Mouse (Mus musculus) liver, embryonic 16.5 days (tissue): ENCODE results near the gene Cdkl3. TPM values are rescaled to one million over a fixed set of nuclear protein-coding genes. Genes with fewer than 3 reads are reported as not detected.

Experiments used
- ATAC-seq: fragments of 200-750 bp; cut with Nextera tagmentation; 2 replicates; pipeline ENCODE4 v1.8.0; 2017; ENCODE audit warnings: low read depth, mild to moderate bottlenecking, moderate number of reproducible peaks, moderate library complexity
- H3K27ac ChIP-seq: fragments of 300-500 bp; sonication (generic); 2 replicates; pipeline ENCODE4 v1.5.1; 2014; ENCODE audit warnings: mild to moderate bottlenecking, low read length
- H3K27me3 ChIP-seq: fragments of 300-500 bp; sonication (generic); 2 replicates; pipeline ENCODE4 v1.6.1; 2014; ENCODE audit warnings: low read depth, low read length, mixed read lengths; ENCODE audit not compliant: control insufficient read depth, insufficient read depth
- H3K36me3 ChIP-seq: fragments of 300-500 bp; sonication (generic); 2 replicates; pipeline ENCODE4 v1.6.1; 2014; ENCODE audit warnings: mild to moderate bottlenecking; ENCODE audit not compliant: control insufficient read depth, insufficient read depth
- H3K4me1 ChIP-seq: fragments of 300-500 bp; sonication (generic); 2 replicates; pipeline ENCODE4 v1.6.1; 2014; ENCODE audit warnings: low read depth, low read length, mixed read lengths; ENCODE audit not compliant: control insufficient read depth
- H3K4me2 ChIP-seq: fragments of 300-500 bp; sonication (generic); 2 replicates; pipeline ENCODE4 v1.6.1; 2014; ENCODE audit warnings: low read depth, low read length, mixed read lengths
- H3K4me3 ChIP-seq: fragments of 300-500 bp; sonication (generic); 2 replicates; pipeline ENCODE4 v1.5.1; 2014; ENCODE audit warnings: low read depth, mild to moderate bottlenecking, low read length
- H3K9ac ChIP-seq: fragments of 300-500 bp; sonication (generic); 2 replicates; pipeline ENCODE4 v1.6.1; 2014; ENCODE audit warnings: low read depth, low read length
- H3K9me3 ChIP-seq: fragments of 300-500 bp; sonication (generic); replicated peaks from 2 replicates; pipeline ENCODE4 v1.6.1; 2016; ENCODE audit warnings: low read length; ENCODE audit not compliant: control insufficient read depth
- WGBS: fragments of 180-500 bp; shearing (Covaris S2); extraction: QIAGEN DNeasy Blood & Tissue Kit; methylation state at CpG from one replicate; pipeline ENCODE4 v1.1.7; 2014; ENCODE audit not compliant: insufficient replicate concordance; 5-methylcytosine and 5-hydroxymethylcytosine counted together
- polyA plus RNA-seq: library from polyadenylated mRNA; unstranded; fragments of >200 nt; fragmentation: Nextera tagmentation; extraction: Ambion mirVana; gene quantifications from 2 replicates; pipeline ENCODE4 v1.2.1, GENCODE M21; 2015

Gene Cdkl3
- polyA plus RNA-seq, 1 experiment from 2014 or later: 0.84 TPM

- H3K27me3 ChIP-seq: no peaks in the 10 kb centered on the region
- ATAC-seq: no peak
- peak overlapping the region; percentile 93 for H3K27ac ChIP-seq
- no peaks in the 10 kb centered on the region for H3K9me3 ChIP-seq
- peak overlapping the region; percentile 91 for H3K4me2 ChIP-seq
- 74% methylated on average over 2 of the region's 2 CpGs for WGBS
- H3K36me3 ChIP-seq: no peaks in the 10 kb centered on the region
- H3K4me1 ChIP-seq: peaks cover 35% of the 10 kb centered on the region
- peak overlapping the region; percentile 87 for H3K4me3 ChIP-seq
- H3K9ac ChIP-seq: peak overlapping the region; percentile 74
Observed at GRCm38 (mm10) chr11:52097596-52097995, 93.6 kb downstream of the Cdkl3 start.

- under 1% methylated on average over 53 of the region's 53 CpGs for WGBS
- Histone ChIP-seq H3K9ac (peak within 1 kb of the TSS; percentile 98), H3K4me3 (peak within 1 kb of the TSS; percentile 87), H3K27me3 (no peaks in the 10 kb centered on the region), H3K4me2 (peak within 1 kb of the TSS; percentile 91), H3K4me1 (peaks cover 39% of the 10 kb centered on the region), H3K9me3 (no peaks in the 10 kb centered on the region), H3K27ac (peak within 1 kb of the TSS; percentile 100), H3K36me3 (no peaks in the 10 kb centered on the region)
- ATAC-seq: peak; percentile 96
Observed at GRCm38 (mm10) chr11:52098398-52098946, 94.5 kb downstream of the Cdkl3 start, which contains the start of gene Ppp2ca. TSS of gene Ppp2ca (plus strand) at chr11:52098681.

GRCm38 (mm10) chr11:52099031-52099761 is 95.2 kb downstream of the Cdkl3 start:
- peak overlapping the region; percentile 75 for H3K4me2 ChIP-seq
- peak; percentile 59 for ATAC-seq
- under 1% methylated on average over 62 of the region's 72 CpGs for WGBS
- H3K4me1 ChIP-seq: peaks cover 39% of the 10 kb centered on the region
- H3K4me3 ChIP-seq: peak overlapping the region; percentile 87
- H3K9me3 ChIP-seq: no peaks in the 10 kb centered on the region
- peak overlapping the region; percentile 98 for H3K9ac ChIP-seq
- no peaks in the 10 kb centered on the region for H3K36me3 ChIP-seq
- peak overlapping the region; percentile 100 for H3K27ac ChIP-seq
- no peaks in the 10 kb centered on the region for H3K27me3 ChIP-seq

DNA sequence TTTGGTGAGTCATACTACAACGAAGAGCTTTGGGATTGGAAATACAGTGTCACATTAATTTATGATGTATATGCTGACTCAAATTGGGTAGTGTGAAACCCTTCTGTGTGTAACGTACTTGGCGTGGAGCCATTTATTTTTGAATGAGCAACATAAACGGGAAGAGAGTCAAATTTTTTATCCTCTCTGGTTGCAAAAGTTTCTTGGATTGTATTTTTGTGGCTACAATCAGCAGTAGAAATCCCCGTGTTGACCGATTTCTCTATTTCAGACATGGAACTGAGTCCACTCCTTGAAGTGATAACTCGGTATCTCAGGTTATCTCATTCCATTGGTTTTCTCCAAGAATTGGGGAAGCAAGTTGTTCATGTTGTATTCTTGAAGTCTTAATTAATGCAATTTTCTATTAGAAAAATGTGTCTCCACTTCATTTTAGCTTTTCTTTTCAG is 95.8 kb downstream of the Cdkl3 start:
- Histone ChIP-seq H3K36me3 (no peaks in the 10 kb centered on the region), H3K27ac (peak overlapping the region; percentile 100), H3K9ac (peak overlapping the region; percentile 98), H3K27me3 (no peaks in the 10 kb centered on the region), H3K4me2 (peak overlapping the region; percentile 75), H3K4me3 (peak overlapping the region; percentile 87), H3K4me1 (peaks cover 44% of the 10 kb centered on the region), H3K9me3 (no peaks in the 10 kb centered on the region)
- no peak for ATAC-seq
- under 1% methylated on average over 7 of the region's 7 CpGs for WGBS

DNA sequence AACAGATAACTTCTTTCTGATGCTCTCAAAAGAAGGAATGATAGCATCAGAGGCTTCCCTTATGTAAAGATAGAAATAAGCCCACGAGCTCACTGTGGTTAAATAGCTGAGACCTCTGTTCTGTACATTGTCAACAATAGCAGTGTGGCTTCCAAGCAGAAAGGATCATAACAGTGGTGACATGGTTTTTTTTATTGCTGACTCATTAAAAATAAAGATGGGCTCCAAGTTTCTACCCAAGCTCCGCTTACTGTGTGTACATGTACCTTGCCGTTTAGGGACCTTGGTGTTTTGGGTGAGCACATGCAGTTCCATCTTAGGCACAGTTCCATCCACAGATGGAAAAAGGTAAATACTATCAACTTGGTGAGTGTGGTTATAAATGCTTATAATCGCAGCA is 99.0 kb downstream of the Cdkl3 start:
- Histone ChIP-seq H3K9ac (no peak overlapping the region), H3K27me3 (no peaks in the 10 kb centered on the region), H3K27ac (no peak overlapping the region), H3K4me1 (peaks cover 43% of the 10 kb centered on the region), H3K36me3 (no peaks in the 10 kb centered on the region), H3K4me3 (no peak overlapping the region), H3K4me2 (no peak overlapping the region), H3K9me3 (no peaks in the 10 kb centered on the region)
- ATAC-seq: no peak
- WGBS: 61% methylated on average over 4 of the region's 4 CpGs

DNA sequence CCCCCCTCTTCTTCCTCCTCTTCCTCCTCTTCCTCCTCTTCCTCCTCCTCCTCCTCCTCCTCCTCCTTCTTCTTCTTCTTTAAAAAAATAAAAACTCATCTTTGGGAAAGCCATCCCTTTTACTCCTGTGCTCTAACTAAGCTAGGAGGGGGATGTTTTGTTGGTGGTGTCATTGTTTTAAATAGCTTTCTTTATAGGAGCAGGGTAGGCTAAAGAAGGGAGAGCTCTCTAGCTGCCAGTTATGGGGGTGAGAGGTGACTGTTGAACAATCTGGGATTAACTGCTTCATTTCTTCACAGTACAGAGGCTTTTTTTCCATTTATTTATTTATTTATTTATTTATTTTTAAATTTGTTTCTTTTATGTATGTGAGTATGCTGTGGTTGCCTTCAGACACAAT is 101.5 kb downstream of the Cdkl3 start:
- Histone ChIP-seq H3K9me3 (no peaks in the 10 kb centered on the region), H3K4me2 (no peak overlapping the region), H3K4me3 (no peak overlapping the region), H3K36me3 (no peaks in the 10 kb centered on the region), H3K27me3 (no peaks in the 10 kb centered on the region), H3K9ac (no peak overlapping the region), H3K4me1 (peaks cover 45% of the 10 kb centered on the region), H3K27ac (no peak overlapping the region)
- ATAC-seq: no peak

GRCm38 (mm10) chr11:52106037-52106436 is 102.0 kb downstream of the Cdkl3 start:
- WGBS: 73% methylated on average over 2 of the region's 2 CpGs
- Histone ChIP-seq H3K4me3 (no peak overlapping the region), H3K4me2 (no peak overlapping the region), H3K27me3 (no peaks in the 10 kb centered on the region), H3K9ac (no peak overlapping the region), H3K4me1 (peaks cover 39% of the 10 kb centered on the region), H3K27ac (no peak overlapping the region), H3K36me3 (no peaks in the 10 kb centered on the region), H3K9me3 (no peaks in the 10 kb centered on the region)
- ATAC-seq: no peak

DNA sequence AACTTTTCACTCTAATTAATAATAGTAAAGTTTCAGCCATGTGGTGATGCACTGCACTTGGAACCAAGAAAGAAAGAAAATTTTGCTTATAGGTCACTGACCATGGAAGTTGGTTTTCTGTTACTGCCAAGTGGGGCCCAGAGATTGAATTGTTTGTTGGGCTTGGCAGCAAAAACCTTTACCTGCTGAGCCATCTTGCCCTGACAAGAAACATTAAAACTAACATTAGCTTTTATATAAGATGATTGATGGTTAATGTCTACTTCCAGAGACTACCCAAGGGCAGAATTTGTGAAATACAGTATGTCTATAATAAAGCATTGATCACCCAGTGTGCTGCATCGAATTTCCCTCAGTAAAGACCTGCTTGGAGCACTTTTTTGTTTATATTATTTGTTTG is 102.4 kb downstream of the Cdkl3 start:
- Histone ChIP-seq H3K4me3 (no peak overlapping the region), H3K27me3 (no peaks in the 10 kb centered on the region), H3K4me2 (no peak overlapping the region), H3K4me1 (peaks cover 35% of the 10 kb centered on the region), H3K27ac (no peak overlapping the region), H3K36me3 (no peaks in the 10 kb centered on the region), H3K9me3 (no peaks in the 10 kb centered on the region), H3K9ac (no peak overlapping the region)
- ATAC-seq: no peak
- WGBS: 70% methylated on average over 1 of the region's 1 CpGs

DNA sequence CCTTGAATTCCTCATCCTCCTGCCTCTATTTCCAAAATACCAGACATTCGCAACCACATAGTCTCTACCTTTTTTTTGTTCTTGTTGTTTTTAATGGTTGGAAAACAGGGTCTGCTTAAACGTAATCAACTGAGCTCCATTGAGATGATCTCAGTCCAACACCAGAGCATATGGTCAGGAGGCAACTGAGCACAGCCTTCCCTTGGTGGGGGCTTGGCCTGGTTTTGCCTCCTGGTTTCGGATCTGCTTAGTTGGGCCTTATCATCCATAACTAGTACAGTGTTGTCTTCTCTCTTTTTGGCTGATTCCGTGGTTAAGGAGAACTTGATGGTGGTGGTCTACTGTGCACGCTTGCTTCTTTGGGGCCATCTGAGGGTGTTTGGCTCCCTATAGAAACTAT is 104.8 kb downstream of the Cdkl3 start:
- Histone ChIP-seq H3K9ac (no peak overlapping the region), H3K4me3 (no peak overlapping the region), H3K36me3 (peaks cover 4% of the 10 kb centered on the region; the same call in 1 of the 2 replicates), H3K27ac (no peak overlapping the region), H3K27me3 (no peaks in the 10 kb centered on the region), H3K4me2 (no peak overlapping the region), H3K9me3 (no peaks in the 10 kb centered on the region), H3K4me1 (peaks cover 21% of the 10 kb centered on the region)
- WGBS: 75% methylated on average over 5 of the region's 5 CpGs
- no peak for ATAC-seq
